Mouse (Mus musculus) hindbrain, embryonic 12.5 days (tissue): ENCODE measurements around the gene Tank. TPM values are rescaled to one million over a fixed set of nuclear protein-coding genes. Genes with fewer than 3 reads are reported as not detected.

Experiments used
- ATAC-seq: fragments of 200-750 bp; cut with Nextera tagmentation; 2 replicates; pipeline ENCODE4 v1.8.0; 2017; ENCODE audit warnings: moderate TSS enrichment; ENCODE audit not compliant: low FRiP score
- H3K27ac ChIP-seq: fragments of 300-500 bp; sonication (generic); 2 replicates; pipeline ENCODE4 v1.5.1; 2016; ENCODE audit warnings: mild to moderate bottlenecking
- H3K27me3 ChIP-seq: fragments of 300-500 bp; sonication (generic); 2 replicates; pipeline ENCODE4 v1.6.1; 2016; ENCODE audit warnings: mild to moderate bottlenecking
- H3K36me3 ChIP-seq: fragments of 300-500 bp; sonication (generic); 2 replicates; pipeline ENCODE4 v1.6.1; 2016; ENCODE audit warnings: mild to moderate bottlenecking
- H3K4me1 ChIP-seq: fragments of 300-500 bp; sonication (generic); 2 replicates; pipeline ENCODE4 v1.6.1; 2016
- H3K4me2 ChIP-seq: fragments of 300-500 bp; sonication (generic); replicated peaks from 2 replicates; pipeline ENCODE4 v1.6.1; 2016; ENCODE audit warnings: mild to moderate bottlenecking
- H3K4me3 ChIP-seq: fragments of 300-500 bp; sonication (generic); 2 replicates; pipeline ENCODE4 v1.5.1; 2016; ENCODE audit warnings: mild to moderate bottlenecking
- H3K9ac ChIP-seq: fragments of 300-500 bp; sonication (generic); 2 replicates; pipeline ENCODE4 v1.6.1; 2016; ENCODE audit warnings: mild to moderate bottlenecking, moderate library complexity
- H3K9me3 ChIP-seq: fragments of 300-500 bp; sonication (generic); replicated peaks from 2 replicates; pipeline ENCODE4 v1.6.1; 2016; ENCODE audit warnings: mild to moderate bottlenecking
- WGBS: fragments of 180-500 bp; shearing (Covaris S2); methylation state at CpG from one replicate; pipeline ENCODE4 v1.1.7; 2016; 5-methylcytosine and 5-hydroxymethylcytosine counted together
- polyA plus RNA-seq: library from polyadenylated mRNA; unstranded; fragments of >200 nt; fragmentation: Nextera tagmentation; extraction: Ambion mirVana; gene quantifications from 2 replicates; pipeline ENCODE4 v1.2.1, GENCODE M21; 2016

Tank gene
- polyA plus RNA-seq, 1 experiment from 2014 or later, result 26.0 TPM

- H3K4me1 ChIP-seq, result no peaks in the 10 kb centered on the region
- ATAC-seq, result no peak
- no peak overlapping the region for H3K27ac ChIP-seq
- 95% methylated on average over 1 of the region's 1 CpGs for WGBS
- H3K27me3 ChIP-seq, result no peaks in the 10 kb centered on the region
- no peak overlapping the region for H3K4me2 ChIP-seq
- no peaks in the 10 kb centered on the region for H3K9me3 ChIP-seq
- H3K36me3 ChIP-seq, result no peaks in the 10 kb centered on the region
- no peak overlapping the region for H3K4me3 ChIP-seq
- H3K9ac ChIP-seq, result no peak overlapping the region
These were observed 56.7 kb downstream of the Tank start for GRCm38 (mm10) chr2:61635099-61635498.

DNA sequence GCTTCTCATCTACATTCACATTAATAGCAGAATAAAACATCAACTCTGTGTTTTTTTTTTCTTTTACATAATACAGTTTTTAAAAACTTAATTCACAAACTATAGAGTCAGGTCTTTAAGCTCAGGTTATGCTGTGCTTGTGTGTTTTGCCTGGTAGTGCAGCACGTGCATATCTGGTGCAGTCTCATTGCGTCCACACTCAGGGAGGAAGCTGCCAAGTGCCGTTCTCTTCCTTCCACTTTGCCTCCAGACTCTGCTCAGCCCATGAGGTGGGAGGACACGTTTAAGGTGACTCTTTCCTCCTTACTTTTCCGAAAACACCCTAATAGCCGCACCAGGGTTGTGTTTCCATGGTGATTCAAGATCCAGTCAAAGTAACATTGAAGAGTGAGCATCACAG lies 59.8 kb downstream of the Tank start:
- Histone ChIP-seq H3K9ac (no peak overlapping the region), H3K27ac (no peak overlapping the region), H3K9me3 (no peaks in the 10 kb centered on the region), H3K27me3 (no peaks in the 10 kb centered on the region), H3K4me2 (no peak overlapping the region), H3K4me3 (no peak overlapping the region), H3K4me1 (no peaks in the 10 kb centered on the region), H3K36me3 (no peaks in the 10 kb centered on the region)
- 77% methylated on average over 6 of the region's 6 CpGs for WGBS
- ATAC-seq, result no peak

DNA sequence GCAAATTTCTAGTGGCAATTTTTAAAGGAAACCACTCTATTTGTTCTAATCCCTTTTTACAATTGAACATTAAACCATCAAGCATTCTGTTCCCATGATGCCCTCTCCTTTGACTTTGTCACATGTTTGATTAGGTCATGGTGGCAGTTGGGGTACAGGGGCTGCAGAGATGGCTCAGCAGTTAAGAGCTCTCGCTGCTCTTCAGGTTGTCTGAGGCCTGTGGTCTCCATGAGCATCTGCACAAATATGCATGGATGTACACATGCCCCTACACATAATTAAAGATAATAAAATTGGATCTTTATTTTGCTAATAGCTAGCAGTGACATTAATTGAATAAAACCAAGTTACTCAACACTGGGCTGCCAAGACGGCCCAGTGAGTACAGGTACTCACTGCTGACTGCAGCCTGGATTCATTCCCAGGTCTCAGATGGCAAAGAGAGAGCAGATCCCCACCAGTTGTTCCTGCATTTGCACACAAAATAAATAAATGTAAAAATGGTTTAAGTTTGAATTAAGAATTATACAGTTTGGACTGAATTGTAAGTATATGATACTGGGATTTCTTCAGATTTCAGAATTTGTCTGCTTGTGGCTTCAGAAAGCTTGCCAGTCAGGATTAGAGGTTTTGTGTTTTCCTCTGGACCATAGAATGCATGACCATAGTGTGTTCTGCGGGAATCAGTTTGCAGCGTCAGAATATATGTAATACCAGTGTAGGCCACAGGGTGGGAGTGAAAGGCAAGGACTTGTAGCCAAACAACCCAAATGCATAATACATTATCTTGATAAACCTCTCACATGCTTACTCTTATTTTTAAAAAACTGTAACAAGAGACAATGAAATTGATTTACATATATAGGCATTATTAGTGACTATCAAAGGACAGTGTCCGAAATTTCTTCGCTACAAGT lies 64.3 kb downstream of the Tank start:
- Histone ChIP-seq H3K9ac (no peak overlapping the region), H3K9me3 (no peaks in the 10 kb centered on the region), H3K27me3 (no peaks in the 10 kb centered on the region), H3K4me2 (no peak overlapping the region), H3K4me1 (no peaks in the 10 kb centered on the region), H3K27ac (no peak overlapping the region), H3K4me3 (no peak overlapping the region), H3K36me3 (no peaks in the 10 kb centered on the region)
- WGBS, result 59% methylated on average over 6 of the region's 6 CpGs
- ATAC-seq, result peak; percentile 48; the same call in 1 of the 2 replicates

DNA sequence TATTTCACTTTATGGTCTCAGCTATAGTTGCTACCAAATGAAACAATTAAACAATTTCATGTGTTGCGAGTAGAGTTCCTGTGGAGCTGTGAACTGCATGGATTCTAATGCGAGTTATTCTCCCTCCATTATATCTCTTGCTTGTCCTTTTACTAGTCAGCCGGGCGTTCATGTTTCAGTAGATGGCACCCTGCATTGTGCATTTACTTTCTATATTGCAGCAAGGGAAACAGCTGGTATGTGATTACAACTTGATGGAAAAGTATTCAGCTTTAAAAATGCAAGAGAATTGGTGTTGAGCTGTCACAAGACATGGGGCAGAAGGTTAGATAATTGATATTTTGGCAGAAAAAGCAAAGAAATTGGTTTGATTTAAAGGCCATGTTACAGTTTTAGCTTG lies 72.8 kb downstream of the Tank start:
- no peak overlapping the region for H3K4me3 ChIP-seq
- WGBS, result 84% methylated on average over 4 of the region's 4 CpGs
- no peaks in the 10 kb centered on the region for H3K36me3 ChIP-seq
- no peak overlapping the region for H3K4me2 ChIP-seq
- peaks cover 5% of the 10 kb centered on the region for H3K4me1 ChIP-seq
- H3K9me3 ChIP-seq, result no peaks in the 10 kb centered on the region
- no peak for ATAC-seq
- no peak overlapping the region for H3K9ac ChIP-seq
- no peak overlapping the region for H3K27ac ChIP-seq
- no peaks in the 10 kb centered on the region for H3K27me3 ChIP-seq

GRCm38 (mm10) chr2:61651640-61652039 lies 73.3 kb downstream of the Tank start:
- Histone ChIP-seq H3K9me3 (no peaks in the 10 kb centered on the region), H3K27ac (no peak overlapping the region), H3K4me1 (peaks cover 5% of the 10 kb centered on the region), H3K4me2 (no peak overlapping the region), H3K4me3 (no peak overlapping the region), H3K9ac (no peak overlapping the region), H3K36me3 (no peaks in the 10 kb centered on the region), H3K27me3 (no peaks in the 10 kb centered on the region)
- WGBS, result 97% methylated on average over 3 of the region's 3 CpGs
- no peak for ATAC-seq

GRCm38 (mm10) chr2:61655046-61655381 lies 76.6 kb downstream of the Tank start:
- 6% methylated on average over 12 of the region's 12 CpGs for WGBS
- ATAC-seq, result peak; percentile 44

DNA sequence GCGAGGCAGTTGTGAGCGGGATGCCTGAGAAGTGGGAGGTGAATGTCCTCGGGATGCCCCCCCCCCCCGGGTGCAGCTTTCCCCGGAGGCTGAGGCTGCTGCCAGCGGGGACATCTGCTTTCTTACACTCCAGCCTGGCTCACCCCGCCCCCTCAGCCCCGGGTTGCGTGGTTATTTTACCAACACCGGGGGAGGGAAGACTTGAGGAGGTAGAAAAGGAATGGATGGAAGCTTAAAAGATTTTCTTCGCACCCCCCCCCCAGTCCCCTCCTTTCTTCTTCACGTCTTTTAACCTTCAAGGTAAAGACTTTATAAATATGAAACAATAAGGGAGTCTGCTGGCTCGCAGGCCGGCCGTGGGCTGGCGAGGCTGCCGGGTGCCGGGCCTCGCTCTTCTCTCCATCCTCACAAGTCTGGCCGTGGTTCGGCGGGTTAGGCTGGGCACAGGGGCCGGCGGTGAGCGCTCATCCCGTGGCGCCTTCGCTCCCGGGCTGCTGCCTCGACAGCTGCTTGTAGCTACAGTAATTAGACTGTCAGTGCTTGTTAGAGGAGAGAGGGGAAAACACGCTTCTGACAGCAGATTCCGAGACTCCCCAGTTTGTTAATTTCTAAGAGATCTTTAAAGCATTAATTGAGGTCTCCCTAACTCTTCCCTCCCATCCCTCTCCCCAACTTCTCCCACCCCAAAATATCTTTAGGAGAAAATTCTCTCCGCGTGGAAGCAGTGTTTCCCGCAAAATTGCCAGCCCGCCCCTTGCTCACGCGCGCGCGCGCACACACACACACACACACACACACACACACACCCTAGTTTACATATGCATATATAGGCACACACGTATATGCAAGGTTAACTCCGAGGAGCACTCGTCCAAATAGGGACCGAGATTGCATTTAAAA lies 77.2 kb downstream of the Tank start:
- peak; percentile 81 for ATAC-seq
- Histone ChIP-seq H3K4me2 (peak overlapping the region; percentile 90), H3K27me3 (no peaks in the 10 kb centered on the region; the same call in 1 of the 2 replicates), H3K9me3 (no peaks in the 10 kb centered on the region), H3K36me3 (no peaks in the 10 kb centered on the region), H3K4me3 (peak overlapping the region; percentile 59), H3K27ac (peak overlapping the region; percentile 88), H3K4me1 (peaks cover 8% of the 10 kb centered on the region), H3K9ac (peak overlapping the region; percentile 78)
- under 1% methylated on average over 46 of the region's 46 CpGs for WGBS

More at GRCm38 (mm10) chr2:61655046-61655381, 76.6 kb downstream of the Tank start:
- peak overlapping the region; percentile 88; the same call in 1 of the 2 replicates for H3K27ac ChIP-seq
- H3K27me3 ChIP-seq, result no peaks in the 10 kb centered on the region; the same call in 1 of the 2 replicates
- H3K4me3 ChIP-seq, result peak overlapping the region; percentile 59
- no peaks in the 10 kb centered on the region for H3K36me3 ChIP-seq
- peak overlapping the region; percentile 90 for H3K4me2 ChIP-seq
- peak overlapping the region; percentile 78 for H3K9ac ChIP-seq
- H3K4me1 ChIP-seq, result peaks cover 8% of the 10 kb centered on the region
- no peaks in the 10 kb centered on the region for H3K9me3 ChIP-seq

GRCm38 (mm10) chr2:61656421-61657411 lies 78.3 kb downstream of the Tank start:
- peak overlapping the region; percentile 78 for H3K9ac ChIP-seq
- peak overlapping the region; percentile 88 for H3K27ac ChIP-seq
- peak overlapping the region; percentile 59 for H3K4me3 ChIP-seq
- peaks cover 8% of the 10 kb centered on the region for H3K4me1 ChIP-seq
- ATAC-seq, result peak; percentile 92
- H3K9me3 ChIP-seq, result no peaks in the 10 kb centered on the region
- under 1% methylated on average over 81 of the region's 85 CpGs for WGBS
- no peaks in the 10 kb centered on the region for H3K36me3 ChIP-seq
- peak overlapping the region; percentile 90 for H3K4me2 ChIP-seq
- no peaks in the 10 kb centered on the region; the same call in 1 of the 2 replicates for H3K27me3 ChIP-seq

DNA sequence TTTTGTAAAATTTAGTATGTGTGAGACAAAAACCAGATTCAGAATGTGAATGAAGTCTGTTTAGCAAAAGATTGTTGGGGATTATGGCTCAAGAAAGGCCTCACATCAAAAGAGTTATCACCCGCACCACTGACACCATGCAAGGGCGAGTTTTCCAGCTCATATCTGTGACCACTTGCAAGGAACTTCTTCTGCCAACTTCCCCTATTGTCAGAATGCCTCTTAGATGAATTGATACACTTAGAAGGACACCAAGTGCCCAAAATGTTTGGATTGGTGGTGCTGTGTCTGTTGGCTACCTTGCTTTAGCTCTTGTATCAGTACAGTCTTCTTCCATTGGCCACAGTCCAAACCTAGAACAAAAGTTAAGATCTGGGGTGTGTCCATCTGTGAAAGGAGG lies 80.9 kb downstream of the Tank start:
- H3K4me1 ChIP-seq, result peaks cover 8% of the 10 kb centered on the region
- WGBS, result 84% methylated on average over 2 of the region's 2 CpGs
- H3K27me3 ChIP-seq, result no peaks in the 10 kb centered on the region; the same call in 1 of the 2 replicates
- H3K27ac ChIP-seq, result no peak overlapping the region
- ATAC-seq, result no peak
- H3K36me3 ChIP-seq, result no peaks in the 10 kb centered on the region
- no peak overlapping the region for H3K4me2 ChIP-seq
- no peaks in the 10 kb centered on the region for H3K9me3 ChIP-seq
- no peak overlapping the region for H3K4me3 ChIP-seq
- no peak overlapping the region for H3K9ac ChIP-seq

GRCm38 (mm10) chr2:61662833-61663232 lies 84.4 kb downstream of the Tank start:
- H3K27me3 ChIP-seq, result no peaks in the 10 kb centered on the region
- H3K9ac ChIP-seq, result no peak overlapping the region
- H3K27ac ChIP-seq, result no peak overlapping the region
- H3K4me3 ChIP-seq, result no peak overlapping the region
- 85% methylated on average over 10 of the region's 10 CpGs for WGBS
- no peak overlapping the region for H3K4me2 ChIP-seq
- ATAC-seq, result no peak
- no peaks in the 10 kb centered on the region for H3K36me3 ChIP-seq
- no peaks in the 10 kb centered on the region for H3K9me3 ChIP-seq
- no peaks in the 10 kb centered on the region for H3K4me1 ChIP-seq

- no peak for ATAC-seq
- Histone ChIP-seq H3K27ac (no peak overlapping the region), H3K9ac (no peak overlapping the region), H3K4me3 (no peak overlapping the region), H3K36me3 (no peaks in the 10 kb centered on the region), H3K4me2 (no peak overlapping the region), H3K27me3 (no peaks in the 10 kb centered on the region), H3K4me1 (no peaks in the 10 kb centered on the region), H3K9me3 (no peaks in the 10 kb centered on the region)
- WGBS, result 72% methylated on average over 10 of the region's 10 CpGs
These were observed 85.3 kb downstream of the Tank start for GRCm38 (mm10) chr2:61663573-61664241.
